Mouse (Mus musculus) bone marrow, adult 2 months (tissue): ENCODE data around the gene Tmem108.

Source experiments
- CTCF ChIP-seq: fragments of 200-500 bp; IDR thresholded peaks from 2 replicates; pipeline ENCODE4 v1.5.1; 2011; ENCODE audit warnings: low read length, control low read depth; ENCODE audit not compliant: control insufficient read depth, insufficient read depth
- POLR2A ChIP-seq: fragments of 200-500 bp; IDR thresholded peaks from 2 replicates; pipeline ENCODE4 v1.6.1; 2011; ENCODE audit warnings: low read depth, mild to moderate bottlenecking, control low read depth, low read length, borderline replicate concordance; ENCODE audit not compliant: control insufficient read depth

DNA sequence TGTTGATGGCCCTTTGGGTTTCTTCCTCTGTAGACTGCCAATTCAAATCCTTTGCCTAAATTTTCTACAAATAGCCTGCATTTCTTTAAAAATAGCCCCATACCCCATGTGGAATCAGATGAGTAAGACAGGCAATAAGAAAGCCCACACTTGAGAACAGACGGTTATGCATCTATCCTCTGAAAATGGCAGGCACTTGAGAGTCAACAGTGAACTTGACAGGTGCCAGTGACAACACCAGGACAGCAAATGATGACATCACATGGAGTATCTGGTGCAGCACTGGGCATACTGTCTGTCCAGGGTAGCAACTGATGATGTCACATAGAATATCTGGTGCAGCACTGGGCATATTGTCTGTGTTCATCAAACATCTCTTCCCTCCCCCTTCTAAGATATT is 61.4 kb downstream of the Tmem108 start:
- TF ChIP-seq POLR2A (no peak), CTCF (no peak)
